Mouse (Mus musculus) testis, adult 2 months (tissue): ENCODE data around the gene Epha1. TPM values are rescaled to one million over a fixed set of nuclear protein-coding genes. Genes with fewer than 3 reads are reported as not detected.

ENCODE experiments used
- H3K27ac ChIP-seq: fragments of 200-500 bp; 2 replicates; pipeline ENCODE4 v1.5.1; 2012; ENCODE audit warnings: low read depth, low read length; ENCODE audit not compliant: control insufficient read depth, insufficient read depth
- H3K27me3 ChIP-seq: fragments of 200-500 bp; 2 replicates; pipeline ENCODE4 v1.6.1; 2012; ENCODE audit warnings: mild to moderate bottlenecking, low read length, moderate library complexity; ENCODE audit not compliant: control insufficient read depth, insufficient read depth
- H3K36me3 ChIP-seq: fragments of 200-500 bp; 2 replicates; pipeline ENCODE4 v1.6.1; 2012; ENCODE audit warnings: mild to moderate bottlenecking, low read length; ENCODE audit not compliant: control insufficient read depth, insufficient read depth
- H3K4me1 ChIP-seq: fragments of 200-500 bp; 2 replicates; pipeline ENCODE4 v1.6.1; 2012; ENCODE audit warnings: low read length; ENCODE audit not compliant: control insufficient read depth, insufficient read depth
- H3K4me3 ChIP-seq: fragments of 200-500 bp; 2 replicates; pipeline ENCODE4 v1.5.1; 2012; ENCODE audit warnings: low read depth, mild to moderate bottlenecking, low read length, moderate library complexity, mixed read lengths; ENCODE audit not compliant: control insufficient read depth
- CTCF ChIP-seq: fragments of 200-500 bp; IDR thresholded peaks from 2 replicates; pipeline ENCODE4 v1.5.1; 2012; ENCODE audit warnings: low read depth, mild to moderate bottlenecking, inconsistent platforms, low read length, moderate library complexity; ENCODE audit not compliant: control insufficient read depth, insufficient read depth, insufficient replicate concordance
- POLR2A ChIP-seq: fragments of 200-500 bp; IDR thresholded peaks from 2 replicates; pipeline ENCODE4 v1.6.1; 2012; ENCODE audit warnings: low read depth, mild to moderate bottlenecking, inconsistent platforms, low read length, moderate library complexity; ENCODE audit not compliant: control insufficient read depth
- polyA plus RNA-seq: library from polyadenylated mRNA; depleted of rRNA; stranded (reverse); fragments of >200 nt; gene quantifications from 2 replicates; pipeline ENCODE4 v1.2.3, GENCODE M21; 2012

Epha1 gene
- polyA plus RNA-seq, 1 experiment, result 0.30 TPM

DNA sequence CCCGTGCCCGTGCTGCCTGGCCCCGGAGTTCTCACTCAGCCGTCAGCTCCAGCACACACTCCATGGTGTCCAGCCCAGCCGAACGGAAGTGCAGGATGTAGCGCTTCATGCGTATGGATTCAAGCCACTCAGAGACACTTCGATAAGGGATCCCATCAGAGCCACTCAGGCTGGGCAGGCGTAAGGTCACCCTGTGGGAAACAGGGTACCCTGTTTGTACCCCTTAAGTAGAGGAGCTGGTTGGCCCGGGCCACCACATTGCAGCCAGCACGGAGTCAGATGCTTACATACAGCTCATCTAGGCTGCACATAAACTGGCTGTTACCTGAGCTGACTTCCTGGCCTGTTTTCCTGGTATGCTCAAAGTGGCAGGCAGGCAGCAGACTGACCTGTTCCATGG lies 14.2 kb downstream of the Epha1 start:
- Histone ChIP-seq H3K27ac (peak overlapping the region; percentile 83), H3K36me3 (no peaks in the 10 kb centered on the region), H3K4me3 (no peak overlapping the region), H3K27me3 (no peaks in the 10 kb centered on the region), H3K4me1 (peaks cover 8% of the 10 kb centered on the region)
- TF ChIP-seq CTCF (no peak), POLR2A (no peak)

DNA sequence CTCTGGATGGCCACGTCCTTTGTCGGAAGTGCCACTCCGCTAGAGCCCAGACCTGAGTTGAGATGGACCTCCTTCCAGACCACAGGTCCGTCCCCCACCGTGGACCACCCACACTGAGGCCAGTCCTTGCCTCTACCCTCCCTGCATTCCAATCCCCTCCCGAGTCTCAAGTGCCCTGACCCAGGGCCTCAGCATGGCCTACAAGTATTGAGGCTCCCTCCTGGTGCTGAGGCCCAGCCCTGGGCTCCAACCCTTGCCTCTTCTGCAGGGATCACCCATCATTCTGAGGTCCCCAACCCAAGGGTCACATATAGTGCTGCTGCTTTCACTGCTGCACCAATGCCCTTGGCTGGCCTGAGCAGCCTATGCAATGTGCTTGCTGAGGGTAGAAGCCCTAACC lies 15.2 kb downstream of the Epha1 start:
- Histone ChIP-seq H3K4me3 (no peak overlapping the region), H3K4me1 (peaks cover 8% of the 10 kb centered on the region), H3K27me3 (no peaks in the 10 kb centered on the region), H3K36me3 (no peaks in the 10 kb centered on the region), H3K27ac (peak overlapping the region; percentile 59)
- TF ChIP-seq POLR2A (no peak), CTCF (no peak)

DNA sequence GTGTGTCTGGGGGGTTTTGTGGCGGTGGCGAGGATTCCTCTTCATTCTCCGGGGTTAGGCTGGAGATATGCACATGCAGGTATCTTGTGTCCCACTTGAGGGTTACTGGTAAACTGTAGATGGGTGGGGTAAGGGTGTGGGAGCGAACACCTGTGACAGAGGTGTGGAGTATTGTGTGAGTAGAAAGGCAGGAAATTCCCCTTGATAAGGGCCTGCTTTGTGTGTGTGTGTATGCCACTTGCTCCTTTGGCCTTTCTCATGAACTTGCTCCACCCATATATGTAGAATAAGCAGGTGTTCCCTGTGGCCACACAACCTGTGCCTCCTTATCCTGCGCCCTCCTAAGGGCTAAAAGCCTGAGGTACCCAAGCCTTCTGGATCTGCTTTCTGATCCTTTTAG lies 16.2 kb downstream of the Epha1 start:
- Histone ChIP-seq H3K27me3 (no peaks in the 10 kb centered on the region), H3K27ac (no peak overlapping the region), H3K4me1 (peaks cover 6% of the 10 kb centered on the region), H3K36me3 (no peaks in the 10 kb centered on the region), H3K4me3 (no peak overlapping the region)
- TF ChIP-seq POLR2A, result no peak
- TF ChIP-seq CTCF, result no peak

DNA sequence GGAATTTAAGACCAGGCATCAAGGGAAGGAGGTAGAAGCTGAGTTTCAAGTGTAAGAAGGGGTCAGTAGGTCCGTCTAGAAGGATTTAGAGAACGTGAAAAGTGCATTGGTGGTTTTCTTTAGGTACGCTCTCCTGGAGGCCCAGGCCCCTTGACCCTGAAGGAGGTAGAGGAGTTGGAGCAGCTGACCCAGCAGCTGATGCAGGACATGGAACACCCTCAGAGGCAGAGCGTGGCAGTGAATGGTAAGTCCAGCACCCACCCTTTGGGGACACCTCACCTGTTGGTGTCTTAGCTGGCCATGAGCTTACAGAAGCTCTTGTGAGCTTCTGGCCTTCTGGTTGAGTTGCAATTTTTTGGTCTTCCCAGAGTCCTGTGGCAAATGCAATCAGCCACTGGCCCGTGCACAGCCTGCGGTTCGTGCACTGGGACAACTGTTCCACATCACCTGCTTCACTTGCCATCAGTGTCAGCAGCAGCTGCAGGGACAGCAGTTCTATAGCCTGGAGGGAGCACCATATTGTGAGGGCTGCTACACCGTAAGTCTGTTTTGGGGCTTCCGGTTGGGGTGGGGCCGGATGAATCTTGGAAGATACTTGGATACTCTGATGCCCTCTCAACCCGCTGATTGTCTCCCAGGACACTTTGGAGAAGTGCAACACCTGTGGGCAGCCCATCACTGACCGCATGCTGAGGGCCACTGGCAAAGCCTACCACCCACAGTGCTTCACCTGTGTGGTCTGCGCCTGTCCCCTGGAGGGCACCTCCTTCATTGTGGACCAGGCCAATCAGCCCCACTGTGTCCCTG lies 17.1 kb downstream of the Epha1 start:
- H3K4me1 ChIP-seq, result peaks cover 6% of the 10 kb centered on the region

DNA sequence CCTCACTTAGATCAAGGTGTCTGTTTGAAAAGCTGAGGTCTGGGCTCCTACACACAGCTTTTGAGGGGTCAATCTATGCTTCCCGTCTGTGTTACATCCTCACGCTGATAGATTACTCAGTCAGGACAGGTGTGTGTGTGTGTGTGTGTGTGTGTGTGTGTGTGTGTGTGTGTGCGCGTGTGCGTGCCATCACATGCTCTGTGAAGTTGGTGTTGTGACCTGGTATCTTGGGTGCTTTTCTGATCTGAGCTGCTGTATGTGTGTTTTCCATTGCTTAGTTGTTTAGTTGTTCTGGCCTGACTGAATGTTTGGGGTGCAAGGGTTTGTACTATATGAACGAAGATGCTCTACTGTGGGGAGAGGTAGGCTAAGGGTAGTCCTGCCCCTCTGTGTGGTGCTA lies 17.7 kb downstream of the Epha1 start:
- Histone ChIP-seq H3K27ac (no peak overlapping the region), H3K36me3 (no peaks in the 10 kb centered on the region), H3K4me3 (no peak overlapping the region), H3K27me3 (no peaks in the 10 kb centered on the region), H3K4me1 (peaks cover 7% of the 10 kb centered on the region)
- TF ChIP-seq POLR2A (no peak), CTCF (no peak)

More for the DNA sequence above, 17.1 kb downstream of the Epha1 start:
- H3K36me3 ChIP-seq, result no peaks in the 10 kb centered on the region
- TF ChIP-seq POLR2A, result no peak
- TF ChIP-seq CTCF, result no peak
- no peak overlapping the region for H3K27ac ChIP-seq
- H3K4me3 ChIP-seq, result no peak overlapping the region
- H3K27me3 ChIP-seq, result no peaks in the 10 kb centered on the region

DNA sequence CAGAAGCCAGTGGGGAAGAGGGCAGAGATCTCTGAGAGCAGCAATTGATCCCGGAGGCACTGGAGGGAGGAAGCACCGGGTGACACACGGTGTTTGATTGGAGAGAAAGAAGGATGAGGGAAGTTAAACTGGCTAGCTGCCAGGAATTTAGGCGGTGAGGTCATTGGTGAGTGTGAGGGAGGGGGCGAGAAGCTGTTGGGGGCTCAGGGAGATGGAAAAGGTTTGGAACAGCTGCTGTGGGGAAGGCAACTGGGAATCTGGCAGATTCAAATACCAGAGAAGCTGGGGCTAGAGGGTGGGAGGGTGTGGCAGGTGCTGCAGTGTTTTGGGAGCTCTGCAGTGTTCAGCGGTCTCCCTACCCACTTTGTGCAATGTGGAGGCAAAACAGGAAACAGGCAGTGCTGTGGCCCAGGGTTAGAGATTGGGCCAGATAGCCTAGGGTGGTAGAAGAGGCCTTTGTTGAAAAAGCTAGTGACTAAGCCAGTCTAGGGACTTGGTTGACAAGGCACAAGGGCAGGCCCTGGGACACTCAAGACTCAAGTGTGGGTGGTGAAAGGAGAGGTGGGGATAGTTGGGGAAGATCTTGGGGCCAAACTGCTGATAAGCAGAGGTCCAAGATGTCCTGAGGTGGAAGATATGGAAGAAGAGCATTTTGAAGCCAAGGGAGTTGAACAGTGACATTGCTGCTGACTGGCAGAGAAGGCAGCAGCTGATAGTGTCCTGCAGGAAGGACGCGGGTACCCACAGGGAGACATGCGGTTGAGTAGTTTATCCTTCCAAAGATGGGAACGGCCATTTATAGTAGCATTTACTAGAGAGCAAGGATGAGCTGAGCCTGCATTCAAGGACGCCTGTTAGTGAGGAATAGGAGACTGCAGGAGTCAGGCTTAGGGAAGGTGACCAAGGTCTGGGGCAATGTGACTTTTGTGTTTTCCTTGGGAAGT lies 18.7 kb downstream of the Epha1 start:
- Histone ChIP-seq H3K4me1 (peaks cover 4% of the 10 kb centered on the region), H3K36me3 (no peaks in the 10 kb centered on the region), H3K4me3 (no peak overlapping the region), H3K27me3 (no peaks in the 10 kb centered on the region), H3K27ac (peak overlapping the region; percentile 35)
- TF ChIP-seq POLR2A (no peak), CTCF (no peak)

DNA sequence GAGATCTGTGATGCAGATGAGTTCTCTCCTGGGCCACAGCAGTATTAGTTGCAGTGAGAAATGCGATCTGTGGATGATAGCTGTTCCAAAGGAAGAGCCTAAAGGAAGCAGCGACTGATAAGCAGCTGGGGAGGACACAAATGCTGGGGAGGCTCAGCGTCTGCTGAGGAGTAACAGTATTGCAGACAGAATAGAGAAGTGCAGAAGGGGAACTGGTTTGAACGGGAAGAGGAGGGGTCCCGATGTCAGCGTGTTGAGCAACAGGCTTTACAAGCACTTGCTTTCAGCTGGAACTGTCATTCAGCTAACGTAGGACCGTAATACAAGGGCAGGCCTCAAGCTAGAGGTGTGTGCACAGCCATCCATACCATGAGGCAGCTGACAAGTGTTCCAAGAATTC lies 19.9 kb downstream of the Epha1 start:
- TF ChIP-seq CTCF (no peak), POLR2A (no peak)
- no peak overlapping the region for H3K4me3 ChIP-seq
- no peaks in the 10 kb centered on the region for H3K36me3 ChIP-seq
- H3K4me1 ChIP-seq, result peaks cover 8% of the 10 kb centered on the region
- H3K27ac ChIP-seq, result peak overlapping the region; percentile 40
- no peaks in the 10 kb centered on the region for H3K27me3 ChIP-seq
